Mouse (Mus musculus) CD4-positive naive resting alpha-beta T cell, adult 57 days (primary cell): ENCODE results near the gene Rnd2. TPM values are rescaled to one million over a fixed set of nuclear protein-coding genes. Genes with fewer than 3 reads are reported as not detected.

Source experiments
- total RNA-seq: library from RNA; stranded (reverse); gene quantifications from one replicate; pipeline ENCODE4 v1.2.4, GENCODE M21; 2023

Rnd2 gene
- total RNA-seq, result 1.2 TPM

GRCm38 (mm10) chr11:101464211-101465100 is at the start of gene Rnd2:
Gene Rnd2 (plus strand): TSS chr11:101464999.

GRCm38 (mm10) chr11:101417101-101417855 is 47.5 kb upstream of the Rnd2 start, which contains the start of gene Aarsd1:
Gene Aarsd1 (minus strand): TSS chr11:101417615.

GRCm38 (mm10) chr11:101424105-101424851 is 40.5 kb upstream of the Rnd2 start, which contains the start of gene Gm27029:
Gene Gm27029 (minus strand): TSS chr11:101424796.

GRCm38 (mm10) chr11:101424925-101425813 is 39.6 kb upstream of the Rnd2 start, which contains the start of the genes Rundc1 and Ptges3l:
Gene Rundc1 (plus strand): TSS chr11:101425085.
Gene Ptges3l (minus strand): TSS chr11:101425333.

GRCm38 (mm10) chr11:101442127-101442693 is 22.6 kb upstream of the Rnd2 start, which contains the start of gene Rpl27:
Gene Rpl27 (plus strand): TSS chr11:101442298.

GRCm38 (mm10) chr11:101448274-101448746 is 16.5 kb upstream of the Rnd2 start, which contains the start of gene Ifi35:
Gene Ifi35 (plus strand): TSS chr11:101448407.

GRCm38 (mm10) chr11:101465869-101466551 is 1.2 kb downstream of the Rnd2 start, which contains the start of gene Vat1:
Gene Vat1 (minus strand): TSS chr11:101466230.

Other genes with a start within 250 kb of the Rnd2 start
- 91.5 TPM for gene Ezh1, start 238.5 kb upstream of the Rnd2 start, total RNA-seq
- 0.92 TPM for gene Ramp2, start 219.0 kb upstream of the Rnd2 start, total RNA-seq
- 65.9 TPM for gene Vps25, start 211.3 kb upstream of the Rnd2 start, total RNA-seq
- gene Wnk4, start 204.4 kb upstream of the Rnd2 start, total RNA-seq, result 2.5 TPM
- not detected for gene Cntd1, start 186.0 kb upstream of the Rnd2 start, total RNA-seq
- gene Coa3, start 185.9 kb upstream of the Rnd2 start, total RNA-seq, result 26.4 TPM
- gene Becn1, start 162.7 kb upstream of the Rnd2 start, total RNA-seq, result 187 TPM
- gene Psme3, start 148.8 kb upstream of the Rnd2 start, total RNA-seq, result 128 TPM
- gene Aoc2, start 139.9 kb upstream of the Rnd2 start, total RNA-seq, result 22.4 TPM
- 0.68 TPM for gene Aoc3, start 134.4 kb upstream of the Rnd2 start, total RNA-seq
- not detected for gene G6pc, start 97.4 kb upstream of the Rnd2 start, total RNA-seq
- gene Aarsd1, start 47.4 kb upstream of the Rnd2 start, total RNA-seq, result 21.6 TPM
- gene Gm27029, start 40.2 kb upstream of the Rnd2 start, total RNA-seq, result 3.0 TPM
- 22.3 TPM for gene Rundc1, start 39.9 kb upstream of the Rnd2 start, total RNA-seq
- gene Ptges3l, start 39.7 kb upstream of the Rnd2 start, total RNA-seq, result 5.2 TPM
- 120 TPM for gene Rpl27, start 22.7 kb upstream of the Rnd2 start, total RNA-seq
- gene Ifi35, start 16.6 kb upstream of the Rnd2 start, total RNA-seq, result 71.2 TPM
- gene Vat1, start 1.2 kb downstream of the Rnd2 start, total RNA-seq, result 8.6 TPM
- 2.2 TPM for gene Brca1, start 87.0 kb downstream of the Rnd2 start, total RNA-seq
- gene Nbr1, start 87.2 kb downstream of the Rnd2 start, total RNA-seq, result 127 TPM
- 10.5 TPM for gene Tmem106a, start 117.2 kb downstream of the Rnd2 start, total RNA-seq
- not detected for gene Gm11634, start 134.3 kb downstream of the Rnd2 start, total RNA-seq
- gene Rdm1, start 162.2 kb downstream of the Rnd2 start, total RNA-seq, result 36.4 TPM
- 5.4 TPM for gene Arl4d, start 200.5 kb downstream of the Rnd2 start, total RNA-seq